Mouse (Mus musculus): ENCODE measurements around the gene Rwdd3. TPM values are rescaled to one million over a fixed set of nuclear protein-coding genes. Genes with fewer than 3 reads are reported as not detected.

The Rwdd3 gene
- total RNA-seq, 2 experiments from 2014 or later = 14.9 to 16.5 TPM

Other genes with a start within 250 kb of the Rwdd3 start
- 10 to 100 TPM; 25.7 to 28.5 TPM for gene Tmem56, start 111.4 kb upstream of the Rwdd3 start, total RNA-seq (2021)
- 10 to 100 TPM; 20.8 to 22.2 TPM for gene Alg14, start 120.1 kb upstream of the Rwdd3 start, total RNA-seq (2021)